Mouse (Mus musculus) heart, postnatal 0 days (tissue): ENCODE measurements around the gene Gm20708. TPM values are rescaled to one million over a fixed set of nuclear protein-coding genes. Genes with fewer than 3 reads are reported as not detected.
"Not testable (repeated sequence)": the region's sequence is repeated elsewhere in the genome, so short reads cannot be mapped to it uniquely, and the experiment has no call there.

Source experiments
- ATAC-seq: fragments of 200-750 bp; cut with Nextera tagmentation; 2 replicates; pipeline ENCODE4 v1.8.0; 2017; ENCODE audit warnings: low read depth, moderate number of reproducible peaks, moderate library complexity; ENCODE audit not compliant: insufficient read depth
- DNase-seq: peaks from one replicate; pipeline ENCODE4 v3.0.0-alpha.2; 2016; ENCODE audit warnings: low spot score
- H3K27ac ChIP-seq: fragments of 300-500 bp; sonication (generic); 2 replicates; pipeline ENCODE4 v1.5.1; 2014; ENCODE audit warnings: low read depth, mild to moderate bottlenecking
- H3K27me3 ChIP-seq: fragments of 300-500 bp; sonication (generic); 2 replicates; pipeline ENCODE4 v1.6.1; 2014; ENCODE audit warnings: low read length, mixed read lengths; ENCODE audit not compliant: control insufficient read depth, insufficient read depth
- H3K36me3 ChIP-seq: fragments of 300-500 bp; sonication (generic); replicated peaks from 2 replicates; pipeline ENCODE4 v1.6.1; 2014; ENCODE audit warnings: low read length, mixed read lengths; ENCODE audit not compliant: control insufficient read depth, insufficient read depth
- H3K4me1 ChIP-seq: fragments of 300-500 bp; sonication (generic); 2 replicates; pipeline ENCODE4 v1.6.1; 2014; ENCODE audit warnings: antibody characterized with exemption; ENCODE audit not compliant: control insufficient read depth, insufficient read depth
- H3K4me2 ChIP-seq: fragments of 300-500 bp; sonication (generic); 2 replicates; pipeline ENCODE4 v1.6.1; 2014; ENCODE audit warnings: low read depth, mild to moderate bottlenecking, low read length, moderate library complexity
- H3K4me3 ChIP-seq: fragments of 300-500 bp; sonication (generic); 2 replicates; pipeline ENCODE4 v1.5.1; 2014; ENCODE audit warnings: low read depth, low read length
- H3K9ac ChIP-seq: fragments of 300-500 bp; sonication (generic); replicated peaks from 2 replicates; pipeline ENCODE4 v1.6.1; 2014; ENCODE audit warnings: low read depth, low read length, mixed read lengths
- H3K9me3 ChIP-seq: fragments of 300-500 bp; sonication (generic); replicated peaks from 2 replicates; pipeline ENCODE4 v1.6.1; 2016; ENCODE audit warnings: low read length; ENCODE audit not compliant: control insufficient read depth
- CTCF ChIP-seq: IDR thresholded peaks from 2 replicates; pipeline ENCODE4 v1.5.1; 2016; ENCODE audit warnings: antibody characterized with exemption, control low read depth, low read depth
- EP300 ChIP-seq: IDR thresholded peaks from 2 replicates; pipeline ENCODE4 v1.6.1; 2016; ENCODE audit warnings: antibody characterized with exemption, low read depth
- WGBS: fragments of 180-500 bp; shearing (Covaris S2); extraction: QIAGEN DNeasy Blood & Tissue Kit; methylation state at CpG from one replicate; pipeline ENCODE4 v1.1.7; 2014; 5-methylcytosine and 5-hydroxymethylcytosine counted together
- polyA plus RNA-seq: library from polyadenylated mRNA; unstranded; fragments of >200 nt; fragmentation: Nextera tagmentation; extraction: Ambion mirVana; gene quantifications from 2 replicates; pipeline ENCODE4 v1.2.1, GENCODE M21; 2015
- total RNA-seq: library from RNA; depleted of rRNA; stranded (reverse); fragments of >200 nt; gene quantifications from 2 replicates; pipeline ENCODE4 v1.2.3, GENCODE M21; 2014; ENCODE audit warnings: low replicate concordance

Gene Gm20708
- total and polyA plus RNA-seq, 2 experiments from 2014 or later = 0.68 to 2.6 TPM

GRCm38 (mm10) chr11:117832086-117832969 lies 22.9 kb downstream of the Gm20708 start:
- Histone ChIP-seq H3K27me3 (no peaks in the 10 kb centered on the region), H3K4me2 (peak overlapping the region; percentile 54), H3K27ac (peak overlapping the region; percentile 18; the same call in 1 of the 2 replicates), H3K4me3 (peak overlapping the region; percentile 24; the same call in 1 of the 2 replicates), H3K4me1 (peaks cover 40% of the 10 kb centered on the region), H3K9ac (no peak overlapping the region), H3K9me3 (no peaks in the 10 kb centered on the region), H3K36me3 (no peaks in the 10 kb centered on the region)
- TF ChIP-seq CTCF (peak; percentile 55), EP300 (no peak)
- WGBS = 32% methylated on average over 28 of the region's 28 CpGs
- DNase-seq = peak; percentile 61
- no peak for ATAC-seq

- not testable (repeated sequence) for ATAC-seq, H3K36me3 ChIP-seq, H3K27ac ChIP-seq, H3K9ac ChIP-seq, H3K27me3 ChIP-seq, H3K9me3 ChIP-seq, H3K4me2 ChIP-seq, H3K4me3 ChIP-seq, DNase-seq
- H3K4me1 ChIP-seq = peaks cover 36% of the 10 kb centered on the region
- 93% methylated on average over 4 of the region's 6 CpGs for WGBS
Measured at GRCm38 (mm10) chr11:117833509-117833908, 24.0 kb downstream of the Gm20708 start.

- no peak overlapping the region for H3K4me3 ChIP-seq
- peaks cover 36% of the 10 kb centered on the region for H3K4me1 ChIP-seq
- DNase-seq (no peak), ATAC-seq (no peak)
- H3K36me3 ChIP-seq = no peaks in the 10 kb centered on the region
- 90% methylated on average over 8 of the region's 8 CpGs for WGBS
- no peak overlapping the region for H3K9ac ChIP-seq
- H3K27me3 ChIP-seq = no peaks in the 10 kb centered on the region
- no peak overlapping the region for H3K27ac ChIP-seq
- H3K4me2 ChIP-seq = no peak overlapping the region
- TF ChIP-seq CTCF = no peak
- TF ChIP-seq EP300 = no peak
- no peaks in the 10 kb centered on the region for H3K9me3 ChIP-seq
Measured at GRCm38 (mm10) chr11:117834086-117834485, 24.6 kb downstream of the Gm20708 start.

- Histone ChIP-seq H3K4me1 (peaks cover 17% of the 10 kb centered on the region), H3K9ac (no peak overlapping the region), H3K27ac (no peak overlapping the region), H3K27me3 (no peaks in the 10 kb centered on the region), H3K4me2 (peak overlapping the region; percentile 36; the same call in 1 of the 2 replicates), H3K9me3 (no peaks in the 10 kb centered on the region), H3K36me3 (no peaks in the 10 kb centered on the region), H3K4me3 (no peak overlapping the region)
- DNase-seq (no peak), ATAC-seq (peak; percentile 25; the same call in 1 of the 2 replicates)
- TF ChIP-seq EP300 (no peak), CTCF (no peak)
- WGBS = 20% methylated on average over 13 of the region's 13 CpGs
Measured at GRCm38 (mm10) chr11:117836306-117836705, 26.8 kb downstream of the Gm20708 start.

- H3K4me1 ChIP-seq = peaks cover 12% of the 10 kb centered on the region
- TF ChIP-seq EP300 = no peak
- no peak for TF ChIP-seq CTCF
- no peak overlapping the region for H3K4me3 ChIP-seq
- WGBS = 38% methylated on average over 2 of the region's 2 CpGs
- DNase-seq (peak; percentile 73), ATAC-seq (peak; percentile 87)
- no peaks in the 10 kb centered on the region for H3K9me3 ChIP-seq
- H3K27ac ChIP-seq = peak overlapping the region; percentile 66
- no peak overlapping the region for H3K9ac ChIP-seq
- no peaks in the 10 kb centered on the region for H3K27me3 ChIP-seq
- H3K36me3 ChIP-seq = no peaks in the 10 kb centered on the region
- no peak overlapping the region for H3K4me2 ChIP-seq
Measured at GRCm38 (mm10) chr11:117838572-117838971, 29.1 kb downstream of the Gm20708 start.
